Mouse (Mus musculus) layer of hippocampus, postnatal 25 days (tissue): ENCODE results near the gene Mcm5. TPM values are rescaled to one million over a fixed set of nuclear protein-coding genes. Genes with fewer than 3 reads are reported as not detected.

Experiments
- DNase-seq, 2 experiments: peaks; one replicate each; pipeline ENCODE4 v3.0.0; 2022; ENCODE audit warnings: mixed read lengths in 2 of 2, low spot score in 1 of 2; ENCODE audit errors: extremely low spot score in 1 of 2
- total RNA-seq, 2 experiments: library from RNA; stranded (reverse); gene quantifications; 2 replicates each; pipeline ENCODE4 v1.2.3; 2021

Gene Mcm5
- total RNA-seq: 1 to 10 TPM; 6.2 to 7.1 TPM

GRCm38 (mm10) chr8:75109236-75109967 is at the start of gene Mcm5:
Mcm5 (plus strand) TSS chr8:75109569.
- peak; percentile 97 to 98 for DNase-seq

- DNase-seq: no peak
Measured at GRCm38 (mm10) chr8:75060022-75060421, 49.3 kb upstream of the Mcm5 start.

GRCm38 (mm10) chr8:75060815-75061214 is 48.6 kb upstream of the Mcm5 start:
- DNase-seq: no peak

- DNase-seq: no peak
Measured at GRCm38 (mm10) chr8:75063290-75063689, 46.1 kb upstream of the Mcm5 start.

GRCm38 (mm10) chr8:75064790-75065189 is 44.6 kb upstream of the Mcm5 start:
- no peak for DNase-seq

GRCm38 (mm10) chr8:75067287-75067686 is 42.1 kb upstream of the Mcm5 start:
- no peak for DNase-seq

- DNase-seq: no peak
Measured at GRCm38 (mm10) chr8:75070297-75070696, 39.1 kb upstream of the Mcm5 start.

GRCm38 (mm10) chr8:75071627-75072346 is 37.6 kb upstream of the Mcm5 start:
- peak; percentile 64 to 85 for DNase-seq

- no peak for DNase-seq
Measured at GRCm38 (mm10) chr8:75074876-75075275, 34.5 kb upstream of the Mcm5 start.

GRCm38 (mm10) chr8:75078215-75078614 is 31.2 kb upstream of the Mcm5 start:
- no peak for DNase-seq

GRCm38 (mm10) chr8:75078851-75079250 is 30.5 kb upstream of the Mcm5 start:
- DNase-seq: no peak

- no peak for DNase-seq
Measured at GRCm38 (mm10) chr8:75081364-75082040, 27.9 kb upstream of the Mcm5 start.

- no peak for DNase-seq
Measured at GRCm38 (mm10) chr8:75082181-75082805, 27.1 kb upstream of the Mcm5 start.

GRCm38 (mm10) chr8:75083846-75084245 is 25.5 kb upstream of the Mcm5 start:
- peak; percentile 44 to 59 for DNase-seq

GRCm38 (mm10) chr8:75084382-75085064 is 24.8 kb upstream of the Mcm5 start:
- DNase-seq: no peak

- DNase-seq: no peak
Measured at GRCm38 (mm10) chr8:75086002-75086401, 23.4 kb upstream of the Mcm5 start.

- DNase-seq: no peak
Measured at GRCm38 (mm10) chr8:75087127-75087526, 22.2 kb upstream of the Mcm5 start.

GRCm38 (mm10) chr8:75088989-75089881 is 20.1 kb upstream of the Mcm5 start:
- peak; percentile 17 to 31 for DNase-seq

- no peak for DNase-seq
Measured at GRCm38 (mm10) chr8:75090781-75091365, 18.5 kb upstream of the Mcm5 start.
